Mouse (Mus musculus) thymus, postnatal 36 days (tissue): Measurements from ENCODE around the gene Sbsn.

Experiments
- DNase-seq, 2 experiments: peaks; one replicate each; pipeline ENCODE4 v3.0.0; 2022; ENCODE audit warnings: mixed read lengths in 2 of 2

The Sbsn gene

DNA sequence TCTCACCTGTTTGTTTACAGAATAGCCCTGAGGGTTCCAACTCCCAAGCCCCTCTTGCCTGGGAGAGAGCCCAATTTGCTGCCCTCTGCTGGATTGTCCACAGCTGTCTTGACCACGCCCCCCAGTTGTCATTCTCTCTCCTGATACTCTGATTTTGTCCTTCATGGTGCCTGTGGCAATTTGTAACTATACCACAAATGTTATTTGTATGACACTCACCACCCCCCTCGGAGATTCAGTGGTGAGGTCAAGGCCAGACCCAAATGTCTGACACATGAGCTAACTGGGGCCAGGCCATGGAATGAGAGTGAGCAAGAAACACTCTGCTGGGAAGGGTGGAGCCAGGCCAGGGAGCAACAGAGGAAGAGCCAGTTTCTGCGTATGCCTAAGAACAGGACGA is 7.6 kb downstream of the Sbsn start:
- no peak for DNase-seq

DNA sequence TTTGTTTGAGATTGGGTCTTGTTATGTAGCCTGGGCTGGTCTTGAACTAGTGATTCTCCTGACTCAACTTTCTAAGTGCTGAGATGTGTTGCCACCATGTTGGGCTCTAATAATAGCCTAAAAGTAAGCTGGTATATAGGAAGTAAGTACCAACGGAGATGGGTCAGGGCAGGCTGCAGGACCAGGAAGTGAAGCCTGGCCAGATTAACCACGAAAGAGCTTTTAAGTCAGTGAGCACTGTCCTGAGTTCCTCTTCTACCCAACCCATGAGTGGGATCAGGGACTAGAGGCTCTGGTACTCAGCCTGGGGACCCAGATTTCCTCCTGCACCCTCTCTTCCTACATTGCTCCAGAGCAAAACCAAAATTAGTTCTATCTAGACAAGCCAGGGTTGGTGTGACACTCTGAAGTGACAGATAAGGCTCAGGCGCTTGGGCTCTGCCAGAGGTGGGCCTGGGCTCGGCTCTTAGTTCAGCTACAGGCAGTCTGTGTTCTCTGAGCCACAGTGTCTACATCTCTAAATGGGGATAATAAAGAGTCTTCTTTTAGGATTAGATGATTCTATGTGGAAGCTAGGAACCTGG is 10.6 kb downstream of the Sbsn start:
- no peak for DNase-seq

- DNase-seq: no peak
Observed at GRCm38 (mm10) chr7:30763456-30763855, 12.2 kb downstream of the Sbsn start, which contains the start of gene Dmkn. Dmkn (plus strand) TSS chr7:30763756.

DNA sequence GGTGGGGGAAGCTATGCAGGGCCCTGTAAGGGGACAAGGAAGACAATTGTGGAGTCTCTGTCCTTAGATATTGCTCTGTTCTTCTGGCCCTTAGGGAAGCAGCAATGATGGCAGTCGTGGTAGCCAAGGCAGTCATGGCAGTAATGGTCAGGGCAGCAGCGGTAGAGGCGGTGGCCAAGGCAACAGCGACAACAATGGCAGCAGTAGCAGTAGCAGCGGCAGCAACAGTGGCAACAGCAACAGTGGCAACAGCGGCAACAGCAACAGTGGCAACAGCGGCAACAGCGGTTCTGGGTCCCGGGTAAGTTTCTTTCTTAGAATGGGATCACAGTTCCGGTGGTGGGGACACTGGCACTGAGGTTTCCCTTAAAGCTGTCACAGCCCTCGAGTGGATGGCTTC is 13.9 kb downstream of the Sbsn start:
- DNase-seq: no peak

GRCm38 (mm10) chr7:30766408-30766807 is 15.1 kb downstream of the Sbsn start:
- no peak for DNase-seq

- DNase-seq: no peak
Observed at GRCm38 (mm10) chr7:30769236-30769635, 18.0 kb downstream of the Sbsn start.

GRCm38 (mm10) chr7:30776104-30776503 is 24.8 kb downstream of the Sbsn start:
- DNase-seq: no peak

- no peak for DNase-seq
Observed at GRCm38 (mm10) chr7:30777081-30777579, 25.9 kb downstream of the Sbsn start.

- DNase-seq: no peak
Observed at GRCm38 (mm10) chr7:30777911-30778310, 26.6 kb downstream of the Sbsn start.

DNA sequence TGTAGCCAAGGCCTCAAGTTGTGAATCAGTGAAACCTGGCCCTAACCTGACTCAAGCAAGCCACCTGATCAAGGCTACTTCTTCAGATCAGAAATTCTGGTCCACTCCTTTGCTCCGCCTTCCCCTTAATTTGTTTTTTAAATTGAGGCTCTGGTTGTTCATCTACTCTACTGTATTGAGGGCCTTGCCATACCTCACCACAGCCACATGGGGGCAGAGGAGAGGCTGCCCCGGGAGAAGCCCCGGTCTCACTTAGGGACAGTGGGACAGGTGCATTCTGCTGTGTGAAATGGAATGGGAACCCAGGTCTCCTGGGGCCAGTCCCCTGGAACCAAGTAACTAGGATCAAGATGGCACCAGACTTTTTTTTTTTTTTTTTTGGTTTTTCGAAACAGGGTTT is 30.5 kb downstream of the Sbsn start:
- peak; percentile 19 to 21 for DNase-seq

- no peak for DNase-seq
Observed at GRCm38 (mm10) chr7:30782658-30783057, 31.4 kb downstream of the Sbsn start.

DNA sequence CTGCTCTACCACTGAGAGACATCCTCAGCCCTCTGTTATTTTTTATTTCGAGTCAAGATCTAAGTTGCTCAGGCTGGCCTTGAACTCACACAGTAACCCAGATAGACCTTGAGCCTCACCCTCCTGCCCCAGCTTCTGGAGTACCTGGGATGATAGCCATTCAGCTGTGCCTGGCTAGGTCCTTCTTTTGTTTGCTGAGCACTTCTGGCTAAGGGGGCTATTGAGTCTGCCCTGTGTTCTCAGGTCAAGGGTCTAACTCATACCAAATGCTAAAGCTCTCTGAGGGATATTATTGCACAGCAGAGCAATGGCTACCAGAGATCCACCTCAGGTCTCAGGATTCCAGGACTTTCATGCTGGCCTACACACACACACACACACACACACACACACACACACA is 33.9 kb downstream of the Sbsn start:
- no peak for DNase-seq

- no peak for DNase-seq
Observed at GRCm38 (mm10) chr7:30785721-30786546, 34.7 kb downstream of the Sbsn start.

GRCm38 (mm10) chr7:30787377-30788022 is 36.2 kb downstream of the Sbsn start, which contains the start of gene Krtdap:
Krtdap (plus strand) TSS chr7:30787896.
- no peak for DNase-seq

GRCm38 (mm10) chr7:30790141-30790540 is 38.9 kb downstream of the Sbsn start:
- no peak for DNase-seq

- no peak for DNase-seq
Observed at GRCm38 (mm10) chr7:30791921-30792320, 40.6 kb downstream of the Sbsn start.

DNA sequence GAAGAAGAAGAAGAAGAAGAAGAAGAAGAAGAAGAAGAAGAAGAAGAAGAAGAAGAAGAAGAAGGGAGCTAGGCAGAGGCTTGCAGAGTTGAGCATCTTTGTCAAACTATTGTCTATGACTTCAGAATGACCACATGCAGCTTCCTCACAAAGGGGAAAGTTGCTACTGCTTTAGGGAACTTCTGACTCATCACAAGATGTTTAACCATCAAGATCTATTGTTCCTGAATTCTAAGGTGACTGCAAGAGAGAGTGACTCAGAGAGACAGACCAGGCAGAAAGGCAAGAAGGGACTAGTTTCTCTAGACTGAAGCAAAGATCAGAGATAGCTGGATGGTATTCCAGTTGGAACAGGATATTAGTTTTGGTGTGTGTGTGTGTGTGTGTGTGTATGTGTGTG is 43.6 kb downstream of the Sbsn start:
- no peak for DNase-seq

DNA sequence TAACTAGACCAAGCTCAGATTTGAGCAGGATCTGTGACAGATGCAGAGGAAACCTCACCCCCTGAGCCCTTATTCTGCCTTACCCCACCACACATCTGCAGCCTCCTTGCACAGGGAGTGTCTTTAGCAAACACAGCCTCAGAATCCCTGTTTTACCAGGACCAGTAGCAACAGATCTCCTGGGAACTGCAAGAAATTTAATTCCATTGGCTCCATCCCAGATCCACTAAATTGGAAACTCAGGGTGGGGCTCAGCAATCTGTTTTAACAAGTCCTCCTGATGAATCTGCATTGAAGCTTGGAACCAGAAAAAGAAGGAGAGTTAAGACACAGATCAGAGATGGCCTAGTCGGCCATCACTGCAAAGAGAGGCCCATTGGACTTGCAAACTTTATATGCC is 45.5 kb downstream of the Sbsn start:
- DNase-seq: no peak

- DNase-seq: no peak
Observed at GRCm38 (mm10) chr7:30800653-30801052, 49.4 kb downstream of the Sbsn start.

DNA sequence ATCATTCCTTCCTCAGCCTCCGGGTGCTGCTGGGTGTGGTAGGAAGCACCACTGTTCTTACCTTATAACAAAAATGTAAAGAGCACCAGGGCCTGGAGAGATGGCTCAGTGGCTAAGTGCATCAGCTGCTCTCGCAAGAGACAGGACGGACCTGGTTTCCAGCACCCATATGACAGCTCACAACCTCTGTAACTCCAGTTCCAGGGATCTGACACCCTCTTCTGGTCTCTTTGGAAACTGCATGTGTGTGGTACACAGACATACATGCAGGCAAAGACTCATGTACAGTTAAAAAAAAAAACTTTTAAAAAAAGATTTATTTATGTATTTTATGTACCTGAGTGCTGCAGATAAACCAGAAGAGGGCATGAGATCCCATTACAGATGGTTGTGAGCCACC is 52.0 kb downstream of the Sbsn start:
- DNase-seq: no peak

GRCm38 (mm10) chr7:30804026-30804715 is 52.9 kb downstream of the Sbsn start:
- DNase-seq: no peak
